Comparison of ENCODE assay signal across 24 mouse cellular contexts in the genomic region with DNA sequence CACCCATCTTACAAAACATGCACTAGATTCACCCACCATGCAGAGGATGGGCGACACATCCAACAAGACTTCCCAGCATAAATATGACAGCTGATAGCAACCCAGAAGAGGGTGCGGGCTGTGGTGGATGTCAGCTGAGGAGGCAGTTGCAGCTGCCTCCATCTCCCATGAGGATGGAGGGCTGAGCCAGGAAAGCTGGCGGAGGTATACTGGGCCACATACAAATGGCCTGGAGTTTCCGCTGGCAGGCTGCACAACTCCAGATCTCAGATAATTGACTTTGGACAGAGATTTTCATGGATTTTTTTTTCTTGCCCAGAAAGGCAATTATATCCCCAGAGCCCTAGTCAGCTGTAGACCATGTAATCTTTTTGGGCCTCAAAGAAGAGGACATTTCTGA.
DNase-seq lines count a peak whose midpoint lies in the region; ATAC-seq and TF ChIP-seq lines count a peak whose summit lies in the region.
"Had no signal": no experiment of that assay in that cellular context is flagged by ENCODE, and none has a peak within 500 bp of the region (broad histone marks: within the 10 kb centered on the region; RNA-seq: fewer than 3 reads in every experiment).

No protein-coding gene starts in this region.

- H3K4me1 ChIP-seq in heart, embryonic 10.5 days: no peaks in the 10 kb centered on the region
- no peaks in the 10 kb centered on the region for H3K4me1 ChIP-seq in hindbrain, embryonic 12.5 days
- H3K4me1 ChIP-seq: embryonic facial prominence, embryonic 12.5 days; heart, embryonic 15.5 days; hindbrain, embryonic 13.5 days; liver, embryonic 13.5 days; midbrain, embryonic 15.5 days; neural tube, embryonic 13.5 days; stomach, embryonic 15.5 days had no signal

- no peak overlapping the region for H3K9ac ChIP-seq in hindbrain, embryonic 12.5 days
- H3K9ac ChIP-seq: embryonic facial prominence, embryonic 12.5 days; heart, embryonic 15.5 days; hindbrain, embryonic 13.5 days; kidney, embryonic 15.5 days; liver, embryonic 13.5 days; lung, embryonic 14.5 days; midbrain, embryonic 15.5 days; neural tube, embryonic 13.5 days; stomach, embryonic 15.5 days had no signal

- ATAC-seq in hindbrain, embryonic 12.5 days (ENCODE audit: low FRiP score): no peak
- ATAC-seq: midbrain, embryonic 15.5 days had no signal

- no peaks in the 10 kb centered on the region for H3K27me3 ChIP-seq in heart, embryonic 10.5 days (ENCODE audit: insufficient read depth, poor library complexity, severe bottlenecking)
- H3K27me3 ChIP-seq in hindbrain, embryonic 12.5 days: no peaks in the 10 kb centered on the region
- H3K27me3 ChIP-seq: embryonic facial prominence, embryonic 12.5 days; heart, embryonic 15.5 days; hindbrain, embryonic 13.5 days; kidney, embryonic 15.5 days; liver, embryonic 13.5 days; midbrain, embryonic 15.5 days; neural tube, embryonic 13.5 days; stomach, embryonic 15.5 days had no signal

- H3K27ac ChIP-seq in heart, embryonic 10.5 days: no peak overlapping the region
- no peak overlapping the region for H3K27ac ChIP-seq in gastrocnemius, adult 2 months
- H3K27ac ChIP-seq in hindbrain, embryonic 12.5 days: no peak overlapping the region
- H3K27ac ChIP-seq: embryonic facial prominence, embryonic 12.5 days; heart, embryonic 15.5 days; hindbrain, embryonic 13.5 days; kidney, embryonic 15.5 days; liver, embryonic 13.5 days; midbrain, embryonic 15.5 days; neural tube, embryonic 13.5 days; stomach, embryonic 15.5 days had no signal

- H3K9me3 ChIP-seq in heart, embryonic 10.5 days: no peaks in the 10 kb centered on the region
- no peaks in the 10 kb centered on the region for H3K9me3 ChIP-seq in hindbrain, embryonic 12.5 days (replicated peaks)
- H3K9me3 ChIP-seq: embryonic facial prominence, embryonic 12.5 days; heart, embryonic 15.5 days; hindbrain, embryonic 13.5 days; kidney, embryonic 15.5 days; liver, embryonic 13.5 days; midbrain, embryonic 15.5 days; neural tube, embryonic 13.5 days; stomach, embryonic 15.5 days had no signal

- H3K4me2 ChIP-seq in hindbrain, embryonic 12.5 days (replicated peaks): no peak overlapping the region
- H3K4me2 ChIP-seq: embryonic facial prominence, embryonic 12.5 days; heart, embryonic 15.5 days; hindbrain, embryonic 13.5 days; kidney, embryonic 15.5 days; liver, embryonic 13.5 days; lung, embryonic 14.5 days; midbrain, embryonic 15.5 days; neural tube, embryonic 13.5 days; stomach, embryonic 15.5 days had no signal

- no peak overlapping the region for H3K4me3 ChIP-seq in heart, embryonic 10.5 days
- H3K4me3 ChIP-seq in gastrocnemius, adult 2 months: no peak overlapping the region
- no peak overlapping the region for H3K4me3 ChIP-seq in hindbrain, embryonic 12.5 days
- H3K4me3 ChIP-seq: embryonic facial prominence, embryonic 12.5 days; heart, embryonic 15.5 days; hindbrain, embryonic 13.5 days; kidney, embryonic 15.5 days; liver, embryonic 13.5 days; midbrain, embryonic 15.5 days; myocyte; neural tube, embryonic 13.5 days; stomach, embryonic 15.5 days had no signal

- intact Hi-C loops in gastrocnemius, adult 2 months (cut with DNase I): no loop called here
- intact Hi-C loops in gastrocnemius, postnatal 36 days (cut with DNase I): no loop called here

- WGBS in heart, embryonic 10.5 days: 87% methylated on average over 4 of the region's 4 CpGs
- WGBS in hindbrain, embryonic 12.5 days: 90% methylated on average over 4 of the region's 4 CpGs

- TF ChIP-seq CTCF in gastrocnemius, adult 2 months (IDR thresholded peaks at IDR 0.05): no peak

- no peaks in the 10 kb centered on the region for H3K36me3 ChIP-seq in heart, embryonic 10.5 days
- H3K36me3 ChIP-seq in hindbrain, embryonic 12.5 days: no peaks in the 10 kb centered on the region
- H3K36me3 ChIP-seq: embryonic facial prominence, embryonic 12.5 days; heart, embryonic 15.5 days; hindbrain, embryonic 13.5 days; kidney, embryonic 15.5 days; liver, embryonic 13.5 days; midbrain, embryonic 15.5 days; neural tube, embryonic 13.5 days; stomach, embryonic 15.5 days had no signal

- DNase-seq in heart, adult 18-20 months: peak; percentile 37 to 67
- DNase-seq in heart, embryonic 10.5 days (ENCODE audit: low spot score): no peak
- DNase-seq in gastrocnemius, adult 2 months: peak; percentile 71
- DNase-seq in gastrocnemius, postnatal 36 days: peak; percentile 34 to 63
- DNase-seq in skeletal muscle tissue, adult 2 months (ENCODE audit: low read depth, low spot score): peak; percentile 66
- DNase-seq in thymus, postnatal 36 days: no peak
- DNase-seq: adrenal gland, postnatal 25 days; cerebellum, adult 9-11 months; kidney, adult 11 months; kidney, postnatal 36 days; liver, embryonic 13.5 days; lung, embryonic 14.5 days; lung, postnatal 4 days; retina, postnatal 1 day; thymus, postnatal 4 days had no signal

Comparison
In these comparisons a context has a peak if more than half of its experiments do, and no peak if none do; other contexts are left out.
1. DNase-seq: peak in heart, adult 18-20 months (2 of 2), gastrocnemius, adult 2 months (single experiment), gastrocnemius, postnatal 36 days (2 of 2) and skeletal muscle tissue, adult 2 months (single experiment); none in heart, embryonic 10.5 days (single experiment) and thymus, postnatal 36 days (0 of 2).